Mouse (Mus musculus): ENCODE measurements around the gene Usp11. TPM values are rescaled to one million over a fixed set of nuclear protein-coding genes. Genes with fewer than 3 reads are reported as not detected.

Gene Usp11
- 10 to 100 TPM; 25.6 to 27.0 TPM for total RNA-seq (2021)
- long read RNA-seq, experiment 1, transcript Usp11-201 (21 exons, 3,467 nt) = major isoform, 8 of 10 reads
- long read RNA-seq, experiment 1, partial matches to known transcripts = 2 of 10 reads
- long read RNA-seq, experiment 1, other reads (novel, unspliced or antisense) = 0 of 10 reads
- long read RNA-seq, experiment 2, transcript Usp11-201 (21 exons, 3,467 nt) = major isoform, 5 of 5 reads
- long read RNA-seq, experiment 2, partial matches to known transcripts = 0 of 5 reads
- long read RNA-seq, experiment 2, other reads (novel, unspliced or antisense) = 0 of 5 reads

DNA sequence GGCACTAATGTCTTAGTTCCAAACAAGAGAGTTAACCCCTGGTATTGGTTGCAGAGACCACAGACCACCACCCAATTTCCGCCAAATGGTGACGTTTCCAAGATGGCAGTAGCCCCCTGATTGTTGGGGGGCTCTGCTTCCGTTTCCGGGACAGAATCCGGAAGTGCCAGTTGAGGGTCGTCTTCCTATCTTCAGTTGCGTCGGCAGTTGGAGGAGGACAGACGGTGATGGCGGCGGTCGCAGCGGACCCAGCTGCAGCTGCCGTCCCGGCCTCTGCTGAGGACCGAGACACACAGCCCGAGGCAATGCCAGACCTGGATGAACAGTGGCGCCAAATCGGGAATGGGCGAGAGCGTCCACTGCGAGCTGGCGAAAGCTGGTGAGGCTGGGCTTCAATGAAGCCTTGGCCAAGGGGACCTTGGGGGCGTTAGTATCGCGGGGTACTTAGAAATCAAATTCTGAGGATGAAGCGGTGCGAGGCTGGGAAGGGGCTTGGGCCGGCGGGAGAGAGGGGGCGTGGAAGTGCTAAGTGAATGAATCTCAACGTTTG lies at the start of gene Usp11:
TSS of gene Usp11 (plus strand) at position 166 of the 550 bp plus-strand sequence.
- DNase-seq = peak; percentile 43 to 44

DNA sequence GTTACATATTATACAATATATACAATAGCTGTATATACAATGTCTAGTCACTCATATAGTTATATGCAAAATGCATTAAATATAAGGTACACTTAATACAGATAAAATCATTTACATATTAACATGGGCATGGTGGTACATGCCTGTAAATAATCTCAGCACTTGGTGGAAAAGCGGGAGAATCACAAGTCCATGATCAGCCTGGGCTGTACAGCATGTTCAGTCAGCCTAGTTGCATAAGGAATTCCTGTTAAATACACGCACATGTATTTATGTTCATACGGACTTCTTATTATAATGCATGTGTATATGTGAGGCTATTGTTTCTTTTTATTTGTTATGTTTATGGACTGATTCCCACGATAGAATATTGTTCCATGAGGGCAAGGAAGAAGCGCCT lies 46.1 kb upstream of the Usp11 start:
- DNase-seq = no peak

DNA sequence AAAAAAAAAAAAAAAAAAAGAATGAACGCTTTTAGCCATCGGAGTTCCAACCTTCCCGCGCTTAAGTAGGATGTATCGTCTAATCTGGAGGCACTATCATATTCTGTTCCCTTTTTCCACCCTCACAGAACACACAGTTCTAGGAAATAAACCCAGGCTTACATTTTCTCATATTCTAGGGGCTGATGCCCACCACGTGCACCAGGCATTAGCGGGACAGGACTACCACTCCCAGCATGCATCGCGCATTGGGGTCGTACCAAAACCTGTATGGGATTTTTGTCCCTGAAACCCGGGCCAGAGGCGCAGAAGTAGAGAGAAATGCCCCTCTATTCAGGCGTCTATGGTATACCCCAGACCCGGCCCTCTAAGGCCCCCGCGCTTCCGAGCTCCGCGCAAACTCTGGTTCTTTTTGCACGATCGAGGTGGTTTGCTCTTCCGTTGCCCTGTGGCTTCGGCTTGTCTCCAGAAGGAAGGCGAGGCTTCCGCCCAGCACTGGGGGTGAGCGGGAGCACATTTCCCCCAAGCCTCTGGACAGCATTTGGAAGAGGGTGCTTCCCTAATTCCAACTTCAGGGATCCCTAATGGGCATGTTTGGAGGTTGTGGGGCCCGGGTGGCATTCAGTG lies 45.6 kb upstream of the Usp11 start, which contains the start of gene Uba1:
TSS of gene Uba1 (plus strand) at position 301 of the 627 bp plus-strand sequence.
- DNase-seq = peak; percentile 77 to 80

DNA sequence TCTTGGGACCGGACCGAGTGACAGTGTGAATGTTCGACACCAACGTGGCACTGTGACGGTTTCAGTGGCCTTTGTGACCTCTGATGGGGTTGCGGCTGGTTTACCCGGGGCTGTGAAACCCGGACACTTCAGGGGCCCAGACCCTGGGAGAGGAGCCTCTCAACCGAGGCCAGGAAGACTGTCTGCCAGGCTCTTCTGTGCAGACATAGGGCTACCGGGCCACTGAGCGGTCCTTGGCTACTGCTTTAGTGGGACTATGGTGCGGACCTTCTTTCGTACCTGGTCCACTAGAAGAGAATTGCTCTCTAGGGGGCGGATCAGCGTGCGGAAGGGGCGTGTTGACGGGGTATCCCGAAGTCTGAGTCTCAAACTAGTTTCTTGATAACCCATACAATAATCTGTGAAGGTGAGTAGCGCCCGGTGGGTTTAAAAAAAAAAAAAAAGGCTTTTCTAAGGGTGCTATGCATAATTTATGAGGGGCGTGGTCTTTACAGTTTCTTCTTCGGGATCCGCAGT lies 44.8 kb upstream of the Usp11 start:
- peak in 1 of 2 experiments; percentile 12 for DNase-seq

DNA sequence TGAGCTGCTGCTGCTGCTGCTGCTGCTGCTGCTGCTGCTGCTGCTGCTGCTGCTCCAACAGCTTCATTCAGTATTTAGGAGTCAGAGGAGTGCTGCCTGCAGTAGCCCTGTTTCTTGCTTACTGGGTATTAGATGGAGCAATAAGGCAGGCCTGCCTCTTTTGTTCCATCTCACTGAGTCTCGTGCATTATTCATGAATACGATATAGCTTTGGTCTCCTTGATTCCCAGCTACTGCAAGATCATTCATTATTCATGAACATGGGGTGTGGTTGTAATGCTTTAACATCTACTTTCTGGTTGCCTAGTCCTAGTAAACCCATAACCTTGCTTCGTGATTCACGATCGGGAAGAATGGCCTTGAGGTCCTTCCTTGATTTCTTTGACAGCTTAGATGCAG lies 41.4 kb upstream of the Usp11 start:
- DNase-seq = no peak

DNA sequence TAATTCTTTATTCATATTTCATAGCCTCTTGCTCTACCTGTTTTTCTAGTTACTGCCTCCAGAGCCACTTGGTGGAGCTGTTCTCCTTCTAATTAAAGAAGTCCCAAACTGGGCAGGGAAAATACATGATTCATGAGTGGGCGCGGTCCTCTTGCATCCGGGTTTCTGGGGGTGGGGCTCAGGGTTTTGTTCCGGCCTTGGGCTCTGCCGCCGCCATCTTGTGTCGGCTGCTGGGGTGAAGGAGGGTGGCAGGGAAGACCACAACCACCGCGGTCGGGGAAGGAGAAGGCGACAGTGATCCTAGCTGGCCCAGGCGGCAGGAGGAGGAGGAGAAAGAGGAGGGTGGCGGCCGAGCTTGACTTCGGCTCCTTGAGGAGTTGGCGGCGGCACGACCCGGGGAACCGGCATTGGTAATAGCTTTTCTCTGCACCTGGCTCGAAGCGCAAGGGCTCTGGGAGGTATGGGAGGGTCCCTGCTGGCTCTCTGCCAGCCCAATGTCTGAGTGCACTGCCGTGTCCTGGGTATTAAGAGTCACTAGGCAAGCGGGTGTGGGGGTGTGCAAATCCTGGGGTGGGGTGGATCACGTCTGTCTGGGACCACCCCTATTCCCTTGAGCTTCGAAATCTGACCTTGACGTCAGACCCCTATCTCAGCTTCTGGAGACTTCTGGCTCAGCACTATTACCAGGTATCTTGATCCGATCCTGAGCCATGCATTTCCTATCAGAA lies 40.8 kb upstream of the Usp11 start:
- peak; percentile 86 to 87 for DNase-seq

DNA sequence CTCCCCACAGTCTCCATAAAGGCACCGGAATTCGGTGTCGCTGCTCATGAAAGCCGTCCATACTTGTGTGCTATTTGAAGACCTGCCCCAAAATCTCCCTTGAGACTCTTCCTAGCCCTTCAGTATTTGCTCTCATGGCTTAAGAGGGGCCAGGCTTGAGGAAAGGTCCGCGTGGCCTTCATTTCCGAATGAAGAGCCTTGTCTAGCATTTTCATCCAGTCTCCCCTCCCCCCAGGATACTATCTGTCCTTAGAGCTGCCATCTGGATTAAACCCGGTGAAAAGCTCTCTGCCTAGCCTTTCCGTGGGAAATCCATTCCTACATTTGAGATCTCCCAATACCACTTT lies 40.3 kb upstream of the Usp11 start:
- peak in 1 of 2 experiments; percentile 23 for DNase-seq

DNA sequence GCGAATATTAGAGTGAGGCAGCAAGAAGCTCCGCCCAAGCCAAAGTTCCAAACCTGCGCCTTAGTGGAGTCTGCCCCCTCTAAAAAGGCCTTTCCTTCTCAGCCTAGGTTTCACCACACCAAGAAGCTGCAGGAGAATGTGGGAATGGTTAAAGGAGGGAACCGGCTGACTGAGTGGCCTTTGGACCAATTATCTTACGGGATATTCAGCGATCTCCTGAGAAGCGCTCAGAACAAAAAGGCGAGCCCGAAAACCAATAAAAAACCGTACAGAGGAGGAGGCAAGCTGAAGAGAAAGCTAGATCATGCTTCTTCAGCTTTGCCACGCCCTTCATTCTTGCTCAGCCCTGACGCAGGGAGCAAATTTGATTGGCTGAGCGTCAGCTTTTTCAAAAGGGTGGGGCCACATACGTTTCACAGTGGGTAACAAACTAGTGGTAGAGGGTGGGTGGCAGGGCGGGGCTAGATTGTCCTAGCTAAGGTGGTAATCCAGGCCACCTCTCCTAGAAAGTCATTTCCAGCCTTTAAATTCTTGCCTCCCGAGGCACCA lies 16.1 kb upstream of the Usp11 start, which contains the start of gene Cdk16:
TSS of gene Cdk16 (plus strand) at position 436 of the 549 bp plus-strand sequence.
- peak; percentile 87 for DNase-seq

DNA sequence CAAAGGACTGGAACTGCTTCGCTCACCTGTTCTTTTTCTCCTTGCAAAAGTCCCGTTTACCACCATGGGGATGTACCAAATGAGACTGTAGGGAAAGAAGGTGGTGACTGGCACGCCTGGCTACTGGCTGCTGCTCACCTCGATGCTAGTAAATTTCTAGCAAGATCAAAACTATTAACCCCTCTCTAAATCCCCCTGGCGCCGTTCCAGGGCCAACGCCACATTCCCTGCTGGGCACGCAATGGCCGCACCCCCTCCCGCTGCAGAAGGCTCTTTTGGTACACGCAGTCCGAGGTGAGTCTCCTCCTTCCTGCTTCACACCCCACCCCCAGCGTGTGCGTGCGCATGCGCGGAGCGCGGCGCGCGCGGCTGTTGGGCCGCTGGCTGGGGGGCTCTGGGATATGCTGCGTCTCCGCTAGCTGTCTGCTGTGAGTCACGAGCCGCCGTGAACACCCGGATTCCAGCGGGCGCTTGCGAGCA lies 15.6 kb upstream of the Usp11 start:
- DNase-seq = peak; percentile 84 to 87

DNA sequence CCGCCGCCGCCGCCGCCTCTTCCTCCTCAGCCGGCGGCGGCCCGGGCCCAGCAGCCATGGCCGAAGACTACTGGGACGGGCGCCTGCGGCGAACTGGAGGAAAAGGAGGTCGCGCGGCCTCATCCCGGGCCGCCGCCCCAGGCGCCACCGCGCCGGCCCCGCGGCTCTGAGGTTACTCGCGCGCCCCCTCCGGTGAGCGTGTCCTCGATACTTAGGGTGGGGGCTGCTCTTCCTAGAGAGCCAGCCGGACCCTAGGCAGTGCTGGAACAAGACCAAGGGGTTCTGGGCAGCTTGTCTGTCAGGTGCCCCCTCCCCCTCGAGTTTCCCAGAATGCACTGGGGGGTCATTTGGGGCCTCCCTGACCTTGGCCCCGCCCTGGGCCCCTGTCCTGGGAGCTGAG lies 15.1 kb upstream of the Usp11 start:
- peak; percentile 52 to 78 for DNase-seq

DNA sequence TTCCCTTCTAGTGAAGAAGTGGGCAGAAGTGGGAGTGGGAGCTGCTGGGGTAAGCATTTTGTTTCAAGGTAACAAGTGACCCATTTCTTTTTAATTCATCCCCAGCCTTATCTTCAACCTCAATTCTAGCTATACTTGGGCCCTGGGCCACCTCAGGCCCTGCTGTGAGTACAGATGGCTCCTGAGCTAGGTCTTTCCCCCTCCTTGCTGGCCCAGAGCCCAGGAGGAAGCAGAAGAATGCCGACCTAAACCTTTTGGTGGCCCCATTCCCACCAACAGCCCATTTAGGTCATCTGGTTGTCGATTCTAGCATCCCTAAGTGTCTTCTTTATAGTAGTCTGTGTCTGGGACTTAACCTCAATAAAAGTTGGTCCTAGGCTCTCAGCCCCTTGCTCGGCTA lies 12.1 kb upstream of the Usp11 start:
- no peak for DNase-seq

DNA sequence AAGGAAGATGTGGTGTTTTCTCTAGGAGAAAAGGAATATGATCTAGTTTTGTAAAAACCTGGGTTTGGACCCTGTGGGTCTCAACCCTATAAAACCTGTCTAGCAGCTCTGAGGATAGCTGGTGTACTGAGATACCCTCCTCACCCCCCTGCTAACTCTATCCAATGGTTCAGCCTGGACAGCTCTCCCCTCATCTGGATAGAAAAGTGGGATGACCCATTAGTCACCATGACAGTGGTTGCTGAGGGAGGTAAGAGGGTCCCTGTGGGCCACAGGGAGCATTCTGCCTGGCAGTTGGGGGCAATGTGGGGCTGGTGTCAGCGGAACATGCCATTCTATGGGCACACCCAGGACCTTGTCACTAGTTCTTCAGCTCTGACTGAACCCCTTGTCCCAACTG lies 11.1 kb upstream of the Usp11 start:
- no peak for DNase-seq

DNA sequence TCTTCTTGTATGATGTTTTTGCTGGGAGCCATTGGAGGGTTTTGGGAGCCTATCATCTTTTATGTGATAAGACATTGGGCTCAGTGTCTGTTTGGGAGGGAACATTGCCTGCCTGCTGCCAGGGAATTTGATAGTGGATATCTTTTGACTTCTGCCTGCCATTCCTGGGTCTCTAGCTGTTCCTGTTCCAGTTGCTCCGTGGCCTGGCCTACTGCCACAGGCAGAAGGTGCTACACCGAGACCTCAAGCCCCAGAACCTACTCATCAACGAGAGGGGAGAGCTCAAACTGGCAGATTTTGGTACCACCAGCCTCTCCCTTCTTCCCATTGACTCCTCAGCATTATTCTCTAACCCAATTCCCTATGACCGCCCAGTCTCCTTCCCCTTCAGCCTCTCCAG lies 7.9 kb upstream of the Usp11 start:
- DNase-seq = no peak

DNA sequence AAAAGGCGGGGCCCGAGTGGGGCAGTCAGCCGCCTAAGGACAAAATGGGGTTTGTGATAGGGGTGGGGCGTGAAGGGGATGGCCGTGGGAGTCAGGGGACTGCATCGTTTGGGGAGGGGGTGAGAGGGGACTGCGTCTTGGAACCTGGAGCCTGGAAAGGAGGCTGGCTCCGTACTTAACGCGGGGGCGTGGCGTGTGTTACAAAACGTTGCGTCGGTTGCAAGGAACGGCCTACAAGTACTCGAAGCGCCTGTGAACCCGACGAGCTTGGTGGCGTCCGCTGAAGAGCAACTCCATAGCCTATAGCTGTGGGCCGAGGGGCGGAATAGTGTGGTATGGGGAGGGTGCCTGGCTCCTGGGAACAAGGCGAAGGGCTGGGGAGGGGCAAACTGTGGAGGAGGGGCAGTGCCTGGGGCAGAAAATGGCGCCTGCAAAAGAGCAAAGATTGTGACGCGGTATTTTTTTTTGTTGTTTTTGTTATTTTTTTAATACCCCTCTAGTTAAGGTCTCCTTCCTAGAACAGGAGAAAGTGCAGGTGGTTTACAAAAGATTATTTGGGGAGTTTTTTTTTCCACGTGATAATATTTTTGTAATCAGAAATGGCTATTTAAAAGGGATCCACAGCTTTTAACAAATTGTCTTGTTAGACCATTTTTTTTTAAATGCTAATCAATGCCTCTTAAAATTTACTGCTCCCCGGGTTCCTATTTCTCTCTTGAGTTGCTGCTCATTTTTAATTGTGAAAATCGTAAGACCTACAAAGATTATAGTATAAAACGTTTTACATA lies 783 bp downstream of the Usp11 start:
- peak; percentile 81 to 85 for DNase-seq

DNA sequence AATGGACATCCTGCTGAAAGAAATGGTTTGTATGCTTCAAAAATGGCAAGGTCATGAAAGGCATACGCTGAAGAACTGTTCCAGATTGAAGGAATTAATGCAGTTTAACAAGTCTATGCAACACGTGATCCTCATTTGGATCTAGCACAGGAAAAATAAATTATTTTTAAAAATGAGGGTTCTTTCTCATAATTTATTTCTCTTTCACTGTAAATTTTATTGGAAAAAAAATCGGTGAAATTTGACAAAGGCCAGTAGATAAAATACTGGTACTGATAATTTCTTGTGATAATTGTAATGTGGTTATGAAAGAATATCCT lies 1.3 kb downstream of the Usp11 start:
- no peak for DNase-seq

DNA sequence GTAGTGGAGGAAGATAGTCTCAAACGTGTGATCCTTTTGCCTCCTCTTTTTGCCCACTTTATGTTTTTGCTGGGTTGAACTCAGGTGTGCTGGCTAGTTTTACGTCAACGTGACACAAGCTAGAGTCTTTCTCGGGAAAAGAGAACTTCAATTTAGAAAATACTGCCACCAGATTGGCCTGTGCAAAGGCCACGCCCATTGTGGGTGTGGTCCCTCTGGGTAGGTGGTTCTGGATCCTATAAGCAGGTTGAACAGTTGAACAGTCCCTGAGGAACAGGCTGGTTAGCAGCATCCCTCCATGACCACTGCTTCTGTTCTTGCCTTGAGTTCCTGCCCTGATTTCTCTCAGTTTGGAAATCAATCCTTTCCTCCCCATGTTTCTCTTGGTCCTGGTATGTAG lies 25.0 kb downstream of the Usp11 start:
- no peak for DNase-seq

DNA sequence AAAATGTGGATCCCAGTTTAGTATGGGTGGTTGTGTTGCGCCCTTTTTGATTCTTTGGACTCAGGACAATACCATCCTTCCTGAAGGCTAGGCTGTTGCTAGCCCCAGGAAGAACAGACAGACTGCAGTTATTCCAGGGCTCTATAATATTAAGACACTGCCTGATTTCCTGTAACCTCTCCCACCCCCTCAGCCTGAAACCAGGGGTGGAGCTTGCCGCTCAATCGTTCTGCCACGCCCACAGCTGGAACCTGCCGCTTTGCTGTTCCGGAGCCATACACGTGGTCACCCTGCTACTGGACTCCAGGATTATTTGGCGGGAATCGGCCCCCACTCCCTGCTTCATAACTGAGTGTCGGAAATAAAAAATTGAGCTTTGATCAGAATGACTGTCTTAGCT lies 26.3 kb downstream of the Usp11 start:
- peak; percentile 28 to 43 for DNase-seq

DNA sequence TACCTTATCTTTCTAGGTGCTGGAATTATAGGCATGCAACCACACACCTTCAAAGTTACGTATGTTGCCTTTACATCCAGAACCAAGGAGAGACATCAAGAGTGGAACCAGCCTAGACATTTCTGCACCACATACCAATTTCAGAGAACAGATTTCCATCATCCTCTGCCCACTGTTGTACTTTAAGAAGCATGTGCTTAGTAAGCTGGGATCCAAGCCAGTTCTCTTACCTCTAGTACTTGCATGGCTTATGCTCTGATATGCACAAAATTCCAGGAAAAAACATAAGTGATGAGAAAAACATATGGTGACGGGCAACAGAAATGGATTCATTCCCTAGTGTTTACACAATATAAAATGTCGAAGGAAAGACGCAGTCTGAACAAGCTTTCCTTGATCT lies 32.8 kb downstream of the Usp11 start:
- no peak for DNase-seq

DNA sequence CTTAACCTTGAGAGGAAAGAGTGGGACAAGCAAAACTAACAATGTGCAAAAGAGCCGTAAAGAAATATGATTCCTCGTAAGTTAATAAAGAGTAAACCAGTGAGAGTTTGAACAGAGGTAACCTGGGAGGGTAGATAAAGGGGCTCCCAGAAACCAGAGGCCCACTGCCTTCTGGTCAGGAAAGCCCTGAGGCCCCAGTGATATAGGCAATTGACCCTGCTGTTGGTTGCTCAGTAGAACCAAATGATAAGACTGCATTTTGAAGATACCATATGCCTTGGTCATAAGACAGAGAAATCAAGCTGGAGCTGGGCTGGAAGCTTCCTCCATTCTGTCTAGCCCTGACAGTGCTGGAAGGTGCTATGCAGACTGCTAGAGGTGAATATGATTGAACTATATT lies 45.1 kb downstream of the Usp11 start:
- DNase-seq = no peak

DNA sequence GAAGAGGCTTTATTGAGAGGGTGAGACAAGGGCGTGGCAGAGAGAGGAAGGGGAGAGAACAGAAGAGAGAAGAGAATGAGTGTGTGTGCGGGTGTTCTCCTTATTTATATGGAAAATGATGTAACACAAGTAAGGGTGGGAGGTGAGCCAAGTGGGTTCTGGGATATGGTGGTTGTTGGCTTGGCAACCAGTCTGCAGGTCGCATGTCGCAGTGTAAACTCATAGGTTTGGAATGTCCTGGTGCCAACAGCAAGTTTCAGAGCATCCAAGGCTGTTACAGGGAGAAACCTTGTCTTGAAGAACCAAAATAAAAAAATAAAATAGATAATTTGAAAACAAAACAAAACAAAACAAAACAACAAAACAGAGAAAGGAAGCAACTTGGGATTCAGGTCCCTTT lies 57.5 kb downstream of the Usp11 start:
- DNase-seq = no peak
